Mouse (Mus musculus) midbrain, postnatal 0 days (tissue): Measurements from ENCODE around the gene Them5. TPM values are rescaled to one million over a fixed set of nuclear protein-coding genes. Genes with fewer than 3 reads are reported as not detected.

ENCODE experiments used
- ATAC-seq: fragments of 200-750 bp; cut with Nextera tagmentation; 2 replicates; pipeline ENCODE4 v1.8.0; 2017; ENCODE audit warnings: moderate number of reproducible peaks, mild to moderate bottlenecking, moderate TSS enrichment, moderate library complexity; ENCODE audit not compliant: low FRiP score
- DNase-seq: peaks from one replicate; pipeline ENCODE4 v3.0.0-alpha.2; 2015; ENCODE audit warnings: low spot score
- H3K27ac ChIP-seq: fragments of 300-500 bp; sonication (generic); 2 replicates; pipeline ENCODE4 v1.5.1; 2014; ENCODE audit warnings: low read depth, mild to moderate bottlenecking, low read length, mixed read lengths
- H3K27me3 ChIP-seq: fragments of 300-500 bp; sonication (generic); 2 replicates; pipeline ENCODE4 v1.6.1; 2014; ENCODE audit warnings: low read length, control low read depth, mixed read lengths; ENCODE audit not compliant: insufficient read depth
- H3K36me3 ChIP-seq: fragments of 300-500 bp; sonication (generic); 2 replicates; pipeline ENCODE4 v1.6.1; 2014; ENCODE audit warnings: low read length, control low read depth, mixed read lengths; ENCODE audit not compliant: insufficient read depth
- H3K4me1 ChIP-seq: fragments of 300-500 bp; sonication (generic); 2 replicates; pipeline ENCODE4 v1.6.1; 2014; ENCODE audit warnings: mild to moderate bottlenecking, control low read depth, antibody characterized with exemption, low read length, mixed read lengths; ENCODE audit not compliant: insufficient read depth
- H3K4me2 ChIP-seq: fragments of 300-500 bp; sonication (generic); 2 replicates; pipeline ENCODE4 v1.6.1; 2014; ENCODE audit warnings: low read depth, mild to moderate bottlenecking, low read length, mixed read lengths; ENCODE audit not compliant: poor library complexity, severe bottlenecking
- H3K4me3 ChIP-seq: fragments of 300-500 bp; sonication (generic); 2 replicates; pipeline ENCODE4 v1.5.1; 2014; ENCODE audit warnings: low read depth, mild to moderate bottlenecking, low read length, moderate library complexity
- H3K9ac ChIP-seq: fragments of 300-500 bp; sonication (generic); replicated peaks from 2 replicates; pipeline ENCODE4 v1.6.1; 2014; ENCODE audit warnings: mild to moderate bottlenecking, low read length, moderate library complexity, mixed read lengths; ENCODE audit not compliant: poor library complexity, severe bottlenecking
- H3K9me3 ChIP-seq: fragments of 300-500 bp; sonication (generic); 2 replicates; pipeline ENCODE4 v1.6.1; 2016; ENCODE audit warnings: low read length, control low read depth
- CTCF ChIP-seq: IDR thresholded peaks from 2 replicates; pipeline ENCODE4 v1.5.1; 2016; ENCODE audit warnings: antibody characterized with exemption, mild to moderate bottlenecking
- WGBS: fragments of 180-500 bp; shearing (Covaris S2); extraction: QIAGEN DNeasy Blood & Tissue Kit; methylation state at CpG from one replicate; pipeline ENCODE4 v1.1.7; 2014; 5-methylcytosine and 5-hydroxymethylcytosine counted together
- polyA plus RNA-seq: library from polyadenylated mRNA; unstranded; fragments of >200 nt; fragmentation: Nextera tagmentation; extraction: Ambion mirVana; gene quantifications from 2 replicates; pipeline ENCODE4 v1.2.1, GENCODE M21; 2015
- total RNA-seq: library from RNA; depleted of rRNA; stranded (reverse); fragments of >200 nt; gene quantifications from 2 replicates; pipeline ENCODE4 v1.2.3, GENCODE M21; 2014

Gene Them5
- total and polyA plus RNA-seq, 2 experiments from 2014 or later = 0.16 TPM; not detected in 1

DNA sequence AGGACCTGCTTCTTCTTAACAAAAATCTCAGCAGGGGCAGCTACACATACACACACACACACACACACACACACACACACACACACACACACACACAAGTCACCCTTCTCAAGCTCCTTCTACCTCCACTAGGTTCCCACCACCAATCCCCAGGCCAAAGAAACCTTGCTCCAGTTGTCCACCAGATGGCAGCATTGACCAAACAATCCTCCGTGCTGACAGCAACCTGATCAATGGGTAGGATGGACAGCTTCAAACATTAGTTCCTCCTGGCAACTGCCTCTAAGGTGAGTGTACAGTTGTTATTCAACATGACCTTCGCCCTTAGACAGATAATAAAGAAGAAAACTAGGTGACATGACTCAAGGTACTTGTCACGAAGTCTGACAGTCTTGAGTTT lies 24.9 kb downstream of the Them5 start:
- peak; percentile 39 for ATAC-seq
- Histone ChIP-seq H3K4me2 (no peak overlapping the region), H3K36me3 (no peaks in the 10 kb centered on the region), H3K4me1 (peaks cover 5% of the 10 kb centered on the region; the same call in 1 of the 2 replicates), H3K27me3 (no peaks in the 10 kb centered on the region), H3K9me3 (no peaks in the 10 kb centered on the region), H3K4me3 (no peak overlapping the region), H3K27ac (no peak overlapping the region), H3K9ac (no peak overlapping the region)
- peak; percentile 86 for DNase-seq
- WGBS = 17% methylated on average over 3 of the region's 3 CpGs
- peak; percentile 98 for TF ChIP-seq CTCF

GRCm38 (mm10) chr3:94367511-94367910 lies 25.6 kb downstream of the Them5 start:
- Histone ChIP-seq H3K4me1 (peaks cover 5% of the 10 kb centered on the region; the same call in 1 of the 2 replicates), H3K36me3 (no peaks in the 10 kb centered on the region), H3K9me3 (no peaks in the 10 kb centered on the region), H3K9ac (no peak overlapping the region), H3K4me2 (no peak overlapping the region), H3K27me3 (no peaks in the 10 kb centered on the region), H3K4me3 (no peak overlapping the region), H3K27ac (no peak overlapping the region)
- 85% methylated on average over 6 of the region's 6 CpGs for WGBS
- TF ChIP-seq CTCF = no peak
- ATAC-seq (no peak), DNase-seq (no peak)

DNA sequence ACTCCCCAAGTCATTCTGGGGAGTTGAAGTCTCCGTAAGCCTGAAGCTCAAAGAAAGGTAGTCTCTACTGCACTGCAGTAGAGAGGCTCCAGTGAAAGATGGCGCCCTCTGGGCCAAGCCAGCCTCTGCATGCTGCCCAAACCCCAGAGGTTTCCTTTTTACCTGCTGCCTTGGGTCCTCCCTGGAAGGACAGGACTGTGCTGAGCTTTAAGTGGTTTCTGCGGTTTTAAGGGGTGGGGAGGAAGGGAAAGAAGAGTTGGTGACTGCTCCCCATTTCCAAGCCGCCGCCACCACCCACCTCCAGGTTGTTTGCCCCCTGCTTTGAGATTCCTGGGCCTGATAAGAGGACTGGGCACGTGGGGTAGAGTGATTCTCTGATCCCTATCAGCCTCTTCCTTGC lies 26.7 kb downstream of the Them5 start:
- Histone ChIP-seq H3K36me3 (no peaks in the 10 kb centered on the region), H3K4me2 (no peak overlapping the region), H3K27me3 (no peaks in the 10 kb centered on the region), H3K4me1 (0 out of 2 replicates have a peak, but pooled peaks cover 5% of the 10 kb centered on the region), H3K4me3 (no peak overlapping the region), H3K9me3 (no peaks in the 10 kb centered on the region), H3K27ac (no peak overlapping the region), H3K9ac (no peak overlapping the region)
- no peak for TF ChIP-seq CTCF
- no peak for ATAC-seq
- 73% methylated on average over 6 of the region's 6 CpGs for WGBS
- no peak for DNase-seq

GRCm38 (mm10) chr3:94369709-94370108 lies 27.8 kb downstream of the Them5 start:
- Histone ChIP-seq H3K9ac (no peak overlapping the region), H3K4me1 (0 out of 2 replicates have a peak, but pooled peaks cover 7% of the 10 kb centered on the region), H3K4me2 (no peak overlapping the region), H3K27me3 (no peaks in the 10 kb centered on the region), H3K36me3 (no peaks in the 10 kb centered on the region), H3K9me3 (no peaks in the 10 kb centered on the region), H3K4me3 (no peak overlapping the region), H3K27ac (no peak overlapping the region)
- 55% methylated on average over 2 of the region's 2 CpGs for WGBS
- DNase-seq = no peak
- no peak for ATAC-seq
- TF ChIP-seq CTCF = no peak

DNA sequence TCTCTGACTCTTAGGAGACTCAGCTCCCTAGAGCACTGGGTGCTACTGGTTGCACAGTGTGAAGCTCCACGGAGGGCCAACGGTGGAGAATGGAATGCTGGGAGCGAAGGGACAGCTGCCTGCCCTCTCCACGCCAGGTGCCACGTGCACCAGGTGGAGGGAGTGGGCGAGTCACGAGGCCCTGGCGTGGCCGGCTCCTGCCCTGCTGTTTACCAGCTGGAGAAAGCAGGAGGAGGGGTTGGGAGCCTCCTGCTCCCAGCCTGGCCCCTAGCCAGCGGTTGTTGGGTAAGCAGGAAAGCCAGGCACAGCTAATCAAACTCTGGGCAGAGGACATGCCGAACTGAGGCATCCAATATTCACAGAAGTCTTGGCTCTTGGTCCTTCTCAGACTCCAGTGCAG lies 29.7 kb downstream of the Them5 start:
- ATAC-seq (peak; percentile 28; the same call in 1 of the 2 replicates), DNase-seq (peak; percentile 89)
- H3K27ac ChIP-seq = no peak overlapping the region
- no peak overlapping the region for H3K9ac ChIP-seq
- WGBS = 6% methylated on average over 11 of the region's 11 CpGs
- peak overlapping the region; percentile 30; the same call in 1 of the 2 replicates for H3K4me2 ChIP-seq
- no peaks in the 10 kb centered on the region for H3K9me3 ChIP-seq
- H3K4me1 ChIP-seq = 0 out of 2 replicates have a peak, but pooled peaks cover 7% of the 10 kb centered on the region
- H3K27me3 ChIP-seq = no peaks in the 10 kb centered on the region
- no peaks in the 10 kb centered on the region for H3K36me3 ChIP-seq
- no peak for TF ChIP-seq CTCF
- H3K4me3 ChIP-seq = no peak overlapping the region

DNA sequence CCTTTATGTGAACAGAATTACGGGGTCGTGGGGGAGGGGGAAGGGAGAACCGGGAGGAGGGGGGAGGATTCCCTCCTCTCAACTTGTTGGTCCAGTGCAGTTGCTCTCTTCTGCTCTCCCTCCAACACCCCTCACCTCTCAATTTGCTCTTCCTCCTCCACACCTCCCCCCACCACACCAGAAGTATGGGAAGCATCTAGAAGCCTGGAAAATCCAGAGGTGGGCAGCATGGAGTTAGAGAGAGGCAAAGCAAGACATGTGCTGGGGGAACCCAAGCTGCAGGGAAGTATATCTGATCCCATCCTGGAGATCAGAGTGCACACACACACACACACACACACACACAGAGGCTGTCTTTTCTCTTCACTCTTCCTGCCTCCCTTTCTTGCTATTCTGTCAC lies 30.1 kb downstream of the Them5 start:
- H3K9ac ChIP-seq = no peak overlapping the region
- ATAC-seq = no peak
- no peaks in the 10 kb centered on the region for H3K9me3 ChIP-seq

More for the DNA sequence above, 30.1 kb downstream of the Them5 start:
- 0 out of 2 replicates have a peak, but pooled peaks cover 7% of the 10 kb centered on the region for H3K4me1 ChIP-seq
- no peak overlapping the region for H3K4me3 ChIP-seq
- no peaks in the 10 kb centered on the region for H3K27me3 ChIP-seq
- DNase-seq = no peak
- H3K4me2 ChIP-seq = peak overlapping the region; percentile 30; the same call in 1 of the 2 replicates
- no peak overlapping the region for H3K27ac ChIP-seq
- 0% methylated on average over 3 of the region's 3 CpGs for WGBS
- no peak for TF ChIP-seq CTCF
- H3K36me3 ChIP-seq = no peaks in the 10 kb centered on the region
